Mouse (Mus musculus): ENCODE data around the gene Snx18. TPM values are rescaled to one million over a fixed set of nuclear protein-coding genes. Genes with fewer than 3 reads are reported as not detected.

Snx18 gene
- polyA plus RNA-seq, 1 experiment, result 42.4 TPM

DNA sequence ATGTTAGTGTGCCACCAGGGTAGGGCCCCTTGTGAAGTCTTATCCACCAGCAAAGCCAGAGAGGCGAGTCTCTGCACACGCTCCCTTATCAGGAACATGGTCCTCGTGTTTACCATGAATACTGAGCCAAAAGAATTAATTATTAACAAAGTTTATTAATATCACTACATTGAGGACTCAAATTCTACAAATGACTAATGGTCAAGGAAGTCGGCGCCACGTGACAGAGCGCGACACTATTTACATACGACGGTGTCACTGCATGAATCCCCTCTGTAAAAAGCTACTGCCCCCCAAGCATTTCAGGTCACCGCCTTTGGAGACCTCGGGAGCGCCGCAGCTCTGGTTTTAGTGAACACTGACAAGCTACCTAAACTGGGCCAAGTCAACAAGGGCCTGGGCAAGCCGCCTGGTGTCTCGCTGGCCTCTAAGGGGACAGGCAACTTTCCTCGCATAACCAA lies 15.5 kb downstream of the Snx18 start:
- H3K27me3 ChIP-seq (ENCODE audit: control insufficient read depth, insufficient read depth, low read length, poor library complexity, severe bottlenecking), result no peaks in the 10 kb centered on the region
- peak overlapping the region; percentile 82 for H3K27ac ChIP-seq (ENCODE audit: insufficient read depth, low read length)
- no peak overlapping the region for H3K4me3 ChIP-seq (ENCODE audit: low read depth, low read length)
- no peak for TF ChIP-seq CTCF (IDR thresholded peaks at IDR 0.05; ENCODE audit: low read depth, low read length)
- TF ChIP-seq EP300 (IDR thresholded peaks at IDR 0.05; ENCODE audit: insufficient read depth, low read depth, low read length), result no peak
- TF ChIP-seq POLR2A (IDR thresholded peaks at IDR 0.05; ENCODE audit: insufficient read depth, low read length), result no peak
- H3K9ac ChIP-seq (ENCODE audit: low read depth, poor library complexity, severe bottlenecking), result peak overlapping the region; percentile 41
- H3K36me3 ChIP-seq (ENCODE audit: control insufficient read depth, insufficient read depth, low read length, poor library complexity, severe bottlenecking), result no peaks in the 10 kb centered on the region
- H3K4me1 ChIP-seq (ENCODE audit: control insufficient read depth, insufficient read depth, low read length), result peaks cover 9% of the 10 kb centered on the region
- no peaks in the 10 kb centered on the region for H3K9me3 ChIP-seq (replicated peaks; ENCODE audit: control insufficient read depth, insufficient read depth, low read length, poor library complexity, severe bottlenecking)

DNA sequence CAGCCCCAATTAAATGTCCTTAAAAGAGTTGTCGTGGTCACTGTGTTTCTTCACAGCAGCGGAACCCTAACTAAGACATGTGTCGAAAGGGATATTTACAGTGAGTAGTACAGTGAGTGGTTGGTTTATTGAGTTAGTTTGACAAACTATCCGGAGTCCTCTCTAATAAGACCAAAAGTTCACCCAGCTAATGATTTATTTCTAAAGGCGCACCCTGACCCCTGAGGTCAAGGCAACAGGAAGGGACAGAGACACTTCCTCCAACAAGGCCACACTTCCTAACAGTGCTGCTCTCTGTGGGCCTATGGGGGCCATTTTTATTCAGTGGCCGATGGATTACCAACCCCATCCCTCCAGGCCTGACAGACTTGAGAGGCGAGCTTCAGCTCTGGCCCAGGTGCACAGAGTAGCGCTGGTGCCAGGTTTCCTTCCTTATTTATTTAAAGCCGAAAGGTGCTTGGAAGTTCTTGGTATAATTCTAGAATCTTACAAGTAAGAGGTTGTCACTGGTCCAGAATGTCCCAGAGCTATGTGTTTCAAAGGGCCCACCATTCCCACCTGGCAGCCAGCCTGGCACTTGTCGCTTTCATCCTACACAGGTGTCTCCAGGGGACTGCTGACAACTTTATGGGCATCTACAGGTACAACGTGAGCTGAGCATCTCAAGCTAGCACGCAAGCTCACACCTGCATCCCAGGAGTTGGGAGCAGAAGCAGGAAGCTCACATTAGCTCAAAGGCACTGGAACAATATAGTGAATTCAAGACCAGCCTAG lies 16.3 kb downstream of the Snx18 start:
- TF ChIP-seq POLR2A (IDR thresholded peaks at IDR 0.05; ENCODE audit: insufficient read depth, low read length) (no peak), CTCF (IDR thresholded peaks at IDR 0.05; ENCODE audit: low read depth, low read length) (no peak), EP300 (IDR thresholded peaks at IDR 0.05; ENCODE audit: insufficient read depth, low read depth, low read length) (no peak)
- Histone ChIP-seq H3K27me3 (ENCODE audit: control insufficient read depth, insufficient read depth, low read length, poor library complexity, severe bottlenecking) (no peaks in the 10 kb centered on the region), H3K36me3 (ENCODE audit: control insufficient read depth, insufficient read depth, low read length, poor library complexity, severe bottlenecking) (no peaks in the 10 kb centered on the region), H3K27ac (ENCODE audit: insufficient read depth, low read length) (no peak overlapping the region), H3K9me3 (replicated peaks; ENCODE audit: control insufficient read depth, insufficient read depth, low read length, poor library complexity, severe bottlenecking) (no peaks in the 10 kb centered on the region), H3K9ac (ENCODE audit: low read depth, poor library complexity, severe bottlenecking) (no peak overlapping the region), H3K4me3 (ENCODE audit: low read depth, low read length) (no peak overlapping the region), H3K4me1 (ENCODE audit: control insufficient read depth, insufficient read depth, low read length) (peaks cover 11% of the 10 kb centered on the region)

DNA sequence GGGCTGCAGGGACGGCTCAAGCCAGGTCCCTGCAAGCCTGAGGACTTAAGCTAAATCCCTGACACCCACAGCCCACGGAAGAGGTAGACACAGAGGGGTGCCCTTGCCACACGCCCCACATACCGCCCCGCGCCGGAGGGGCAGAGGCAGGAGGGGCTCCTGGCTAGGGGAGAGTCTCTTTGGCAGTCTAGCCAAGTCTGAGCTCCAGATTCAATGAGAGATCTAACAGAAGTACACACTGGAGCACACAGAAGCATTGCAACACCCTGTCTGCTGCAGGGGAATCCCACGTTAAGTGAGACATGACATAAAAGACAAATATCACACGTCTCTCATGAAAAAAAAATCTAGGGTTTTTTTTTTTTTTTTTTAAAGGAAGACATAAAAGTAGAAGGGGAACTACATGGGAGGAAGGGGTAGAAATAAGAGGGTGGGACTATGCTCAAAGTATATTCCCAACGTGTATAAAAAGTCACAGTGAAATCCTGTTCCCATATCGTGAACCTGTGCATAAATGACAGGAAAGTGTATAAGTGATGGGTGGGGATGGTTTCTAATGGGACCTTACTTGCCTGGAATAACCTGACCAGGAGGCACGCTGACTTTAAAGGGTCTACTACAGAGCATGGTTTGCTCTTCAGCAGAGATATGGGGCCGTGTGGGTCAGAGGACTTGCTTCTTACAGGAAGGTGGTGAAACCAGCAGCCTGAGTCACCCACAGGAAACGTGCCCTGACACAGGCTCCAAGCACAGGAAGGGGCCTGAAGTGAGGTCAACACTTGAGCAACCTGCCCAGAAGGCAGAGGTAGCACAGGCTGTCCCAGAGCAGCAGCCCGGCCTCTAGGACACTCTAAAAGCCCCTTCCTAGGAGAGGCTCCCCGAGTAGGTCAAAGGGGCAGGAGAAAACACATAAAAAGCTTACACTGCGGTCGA lies 17.6 kb downstream of the Snx18 start:
- no peaks in the 10 kb centered on the region for H3K36me3 ChIP-seq (ENCODE audit: control insufficient read depth, insufficient read depth, low read length, poor library complexity, severe bottlenecking)
- peaks cover 9% of the 10 kb centered on the region for H3K4me1 ChIP-seq (ENCODE audit: control insufficient read depth, insufficient read depth, low read length)
- H3K9ac ChIP-seq (ENCODE audit: low read depth, poor library complexity, severe bottlenecking), result peak overlapping the region; percentile 32
- H3K4me3 ChIP-seq (ENCODE audit: low read depth, low read length), result peak overlapping the region; percentile 40
- no peaks in the 10 kb centered on the region for H3K27me3 ChIP-seq (ENCODE audit: control insufficient read depth, insufficient read depth, low read length, poor library complexity, severe bottlenecking)
- TF ChIP-seq EP300 (IDR thresholded peaks at IDR 0.05; ENCODE audit: insufficient read depth, low read depth, low read length) (no peak), CTCF (IDR thresholded peaks at IDR 0.05; ENCODE audit: low read depth, low read length) (no peak), POLR2A (IDR thresholded peaks at IDR 0.05; ENCODE audit: insufficient read depth, low read length) (no peak)
- H3K27ac ChIP-seq (ENCODE audit: insufficient read depth, low read length), result no peak overlapping the region
- no peaks in the 10 kb centered on the region for H3K9me3 ChIP-seq (replicated peaks; ENCODE audit: control insufficient read depth, insufficient read depth, low read length, poor library complexity, severe bottlenecking)

DNA sequence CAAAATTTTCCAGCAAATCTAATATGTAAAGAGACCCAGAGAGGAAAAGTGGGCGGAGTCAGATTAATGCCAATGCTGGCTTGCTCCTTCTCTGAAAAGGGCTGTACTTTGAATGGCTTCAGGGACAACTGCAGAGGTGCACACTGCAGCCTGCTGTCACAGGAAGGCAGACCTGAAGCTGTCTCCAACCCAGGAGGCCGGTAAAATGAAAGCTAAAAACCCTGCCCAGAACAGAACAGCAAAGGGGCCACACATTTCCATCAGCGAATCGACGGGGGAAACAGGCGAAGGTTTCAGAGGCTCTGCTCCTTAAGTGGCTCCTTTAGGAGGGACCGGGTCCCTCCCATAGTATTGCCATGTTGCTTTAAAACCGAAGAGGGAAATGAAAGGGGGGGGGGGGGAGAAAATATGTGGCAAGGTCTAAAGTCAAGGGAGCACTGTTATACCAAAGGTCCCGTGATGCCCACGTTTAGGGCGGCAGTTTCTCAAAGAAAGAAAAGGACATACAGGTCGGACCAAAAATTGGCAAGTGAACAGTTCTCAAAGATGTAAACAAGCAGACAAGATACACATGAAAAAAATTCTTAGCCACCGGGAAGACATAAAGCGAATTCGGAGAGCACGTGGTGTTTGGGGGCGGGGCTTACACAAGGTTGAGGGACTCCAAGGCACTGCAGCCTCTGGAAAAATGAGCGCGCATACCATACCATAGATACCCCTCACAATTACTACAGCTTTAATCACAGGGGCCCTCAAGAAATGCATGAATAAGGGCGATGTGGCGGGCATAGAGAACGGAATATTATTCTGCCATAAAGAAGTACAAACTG lies 18.4 kb downstream of the Snx18 start:
- peak overlapping the region; percentile 40 for H3K4me3 ChIP-seq (ENCODE audit: low read depth, low read length)
- peak overlapping the region; percentile 32 for H3K9ac ChIP-seq (ENCODE audit: low read depth, poor library complexity, severe bottlenecking)
- H3K27me3 ChIP-seq (ENCODE audit: control insufficient read depth, insufficient read depth, low read length, poor library complexity, severe bottlenecking), result no peaks in the 10 kb centered on the region
- H3K9me3 ChIP-seq (replicated peaks; ENCODE audit: control insufficient read depth, insufficient read depth, low read length, poor library complexity, severe bottlenecking), result no peaks in the 10 kb centered on the region
- H3K36me3 ChIP-seq (ENCODE audit: control insufficient read depth, insufficient read depth, low read length, poor library complexity, severe bottlenecking), result no peaks in the 10 kb centered on the region
- H3K4me1 ChIP-seq (ENCODE audit: control insufficient read depth, insufficient read depth, low read length), result peaks cover 11% of the 10 kb centered on the region
- H3K27ac ChIP-seq (ENCODE audit: insufficient read depth, low read length), result no peak overlapping the region
- TF ChIP-seq POLR2A (IDR thresholded peaks at IDR 0.05; ENCODE audit: insufficient read depth, low read length), result no peak
- no peak for TF ChIP-seq CTCF (IDR thresholded peaks at IDR 0.05; ENCODE audit: low read depth, low read length)
- TF ChIP-seq EP300 (IDR thresholded peaks at IDR 0.05; ENCODE audit: insufficient read depth, low read depth, low read length), result no peak

DNA sequence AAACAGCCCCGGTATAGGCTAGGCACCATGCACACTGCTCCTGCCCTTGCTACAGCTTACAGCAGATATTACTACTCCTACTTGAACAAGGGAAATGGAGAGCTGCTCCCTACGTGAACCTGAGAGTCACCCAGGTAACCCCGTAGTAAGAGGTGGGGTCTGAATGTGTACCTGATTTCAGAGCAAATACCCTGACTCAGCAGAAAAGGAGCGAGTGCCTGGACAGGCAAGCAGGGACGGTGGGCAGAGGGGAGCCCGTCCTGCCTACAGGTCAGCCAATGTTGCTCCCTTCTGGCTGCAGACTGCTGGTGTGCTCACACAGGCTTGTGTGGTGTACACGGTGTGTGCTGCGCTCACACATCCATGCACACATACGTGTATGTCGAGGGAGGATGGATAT lies 20.7 kb downstream of the Snx18 start:
- peaks cover 10% of the 10 kb centered on the region for H3K4me1 ChIP-seq (ENCODE audit: control insufficient read depth, insufficient read depth, low read length)
- TF ChIP-seq POLR2A (IDR thresholded peaks at IDR 0.05; ENCODE audit: insufficient read depth, low read length), result no peak
- TF ChIP-seq EP300 (IDR thresholded peaks at IDR 0.05; ENCODE audit: insufficient read depth, low read depth, low read length), result no peak
- TF ChIP-seq CTCF (IDR thresholded peaks at IDR 0.05; ENCODE audit: low read depth, low read length), result no peak

More for the DNA sequence above, 20.7 kb downstream of the Snx18 start:
- no peaks in the 10 kb centered on the region for H3K9me3 ChIP-seq (replicated peaks; ENCODE audit: control insufficient read depth, insufficient read depth, low read length, poor library complexity, severe bottlenecking)
- H3K27ac ChIP-seq (ENCODE audit: insufficient read depth, low read length), result no peak overlapping the region
- no peaks in the 10 kb centered on the region for H3K27me3 ChIP-seq (ENCODE audit: control insufficient read depth, insufficient read depth, low read length, poor library complexity, severe bottlenecking)
- H3K36me3 ChIP-seq (ENCODE audit: control insufficient read depth, insufficient read depth, low read length, poor library complexity, severe bottlenecking), result peaks cover 8% of the 10 kb centered on the region
- H3K4me3 ChIP-seq (ENCODE audit: low read depth, low read length), result no peak overlapping the region
- H3K9ac ChIP-seq (ENCODE audit: low read depth, poor library complexity, severe bottlenecking), result no peak overlapping the region

Data from ES-Bruce4 (cell line).